Mouse (Mus musculus) cerebellum, adult 2 months (tissue): Measurements from ENCODE around the gene H2-Ob. TPM values are rescaled to one million over a fixed set of nuclear protein-coding genes. Genes with fewer than 3 reads are reported as not detected.

Experiments used
- DNase-seq, 2 experiments: peaks; one replicate each; pipeline ENCODE4 v3.0.0; 2021
- H3K27ac ChIP-seq: fragments of 200-500 bp; 2 replicates; pipeline ENCODE4 v1.5.1; 2012; ENCODE audit warnings: low read length, control low read depth, inconsistent platforms; ENCODE audit not compliant: insufficient read depth
- H3K27me3 ChIP-seq: fragments of 200-500 bp; 2 replicates; pipeline ENCODE4 v1.6.1; 2012; ENCODE audit warnings: inconsistent platforms, mild to moderate bottlenecking, low read length, moderate library complexity; ENCODE audit not compliant: control insufficient read depth, insufficient read depth
- H3K4me1 ChIP-seq: fragments of 200-500 bp; 2 replicates; pipeline ENCODE4 v1.6.1; 2011; ENCODE audit warnings: low read length; ENCODE audit not compliant: control insufficient read depth, insufficient read depth
- H3K4me3 ChIP-seq: fragments of 200-500 bp; replicated peaks from 2 replicates; pipeline ENCODE3; 2011; ENCODE audit warnings: mild to moderate bottlenecking, low read depth, low read length, control low read depth; ENCODE audit not compliant: insufficient read depth
- CTCF ChIP-seq: fragments of 200-500 bp; IDR thresholded peaks from 2 replicates; pipeline ENCODE4 v1.5.1; 2011; ENCODE audit warnings: low read depth, mild to moderate bottlenecking, control low read depth, low read length, moderate library complexity, borderline replicate concordance; ENCODE audit not compliant: insufficient read depth
- POLR2A ChIP-seq: fragments of 200-500 bp; IDR thresholded peaks from 2 replicates; pipeline ENCODE4 v1.6.1; 2011; ENCODE audit warnings: low read length, control low read depth, borderline replicate concordance; ENCODE audit not compliant: insufficient read depth
- WGBS: fragments of 180-500 bp; shearing (Covaris S2); methylation state at CpG from one replicate; pipeline ENCODE4 v1.1.7; 2018; 5-methylcytosine and 5-hydroxymethylcytosine counted together
- polyA plus RNA-seq: library from polyadenylated mRNA; depleted of rRNA; stranded (reverse); fragments of >200 nt; gene quantifications from 2 replicates; pipeline ENCODE4 v1.2.3, GENCODE M21; 2012

The H2-Ob gene
- polyA plus RNA-seq, 1 experiment = 0.67 TPM

DNA sequence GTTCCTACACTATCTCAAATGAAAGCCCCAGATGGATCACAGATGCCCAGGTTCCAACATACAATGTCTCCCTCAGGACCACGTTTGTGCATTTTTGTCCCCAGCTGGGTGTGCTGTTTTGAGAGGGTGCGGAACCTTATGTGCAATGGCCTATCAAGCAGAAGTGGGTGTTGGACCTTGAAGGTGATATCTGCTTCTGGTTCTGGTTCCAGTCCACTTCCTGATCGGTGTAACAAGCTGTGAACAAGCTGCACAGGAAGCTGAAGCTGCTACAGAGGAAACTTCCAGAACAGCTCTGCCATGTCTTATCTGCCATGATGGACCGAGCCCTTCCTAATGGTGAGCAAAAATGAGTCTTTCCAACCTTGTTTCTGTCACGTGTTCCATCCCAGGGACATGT, 17.8 kb downstream of the H2-Ob start:
- Histone ChIP-seq H3K4me3 (no peak overlapping the region), H3K4me1 (no peaks in the 10 kb centered on the region), H3K27ac (no peak overlapping the region), H3K27me3 (no peaks in the 10 kb centered on the region)
- no peak for DNase-seq
- 79% methylated on average over 5 of the region's 5 CpGs for WGBS
- TF ChIP-seq CTCF (no peak), POLR2A (no peak)

GRCm38 (mm10) chr17:34257594-34258375, 19.1 kb downstream of the H2-Ob start, which contains the start of gene H2-Ab1:
Gene H2-Ab1 (plus strand): TSS chr17:34257689.
- Histone ChIP-seq H3K4me3 (no peak within 1 kb of the TSS), H3K27me3 (no peaks in the 10 kb centered on the region), H3K4me1 (no peaks in the 10 kb centered on the region), H3K27ac (no peak within 1 kb of the TSS)
- peak; percentile 21 to 44 for DNase-seq
- 70% methylated on average over 11 of the region's 11 CpGs for WGBS
- no peak for TF ChIP-seq POLR2A
- TF ChIP-seq CTCF = no peak

- Histone ChIP-seq H3K4me3 (no peak overlapping the region), H3K27me3 (peaks cover 4% of the 10 kb centered on the region; the same call in 1 of the 2 replicates), H3K27ac (no peak overlapping the region), H3K4me1 (peaks cover 4% of the 10 kb centered on the region; the same call in 1 of the 2 replicates)
- 56% methylated on average over 5 of the region's 5 CpGs for WGBS
- no peak for DNase-seq
- TF ChIP-seq CTCF (no peak), POLR2A (no peak)
These were observed 21.8 kb downstream of the H2-Ob start for GRCm38 (mm10) chr17:34260551-34260950.

DNA sequence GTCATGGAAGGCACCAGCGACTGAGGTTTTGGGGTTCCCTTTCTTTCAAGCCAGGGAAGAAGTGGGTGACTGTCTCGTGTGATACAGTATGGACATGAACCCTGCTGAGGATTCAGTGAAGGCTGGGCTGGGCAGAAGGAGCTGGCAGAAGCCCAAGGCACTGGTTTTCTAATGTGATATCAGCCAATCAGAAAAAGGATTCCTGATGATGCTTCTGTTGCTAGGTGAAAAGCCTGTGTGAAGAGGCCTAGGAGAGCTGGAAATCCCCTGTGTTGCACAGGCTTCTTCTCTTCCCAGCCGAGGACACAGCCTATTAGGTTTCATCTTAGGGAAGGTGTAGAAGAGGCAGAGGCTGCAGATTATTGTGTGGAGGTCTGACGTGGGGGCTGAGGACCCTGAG, 22.8 kb downstream of the H2-Ob start:
- no peak overlapping the region for H3K4me3 ChIP-seq
- TF ChIP-seq CTCF (no peak), POLR2A (no peak)
- H3K4me1 ChIP-seq = peaks cover 4% of the 10 kb centered on the region; the same call in 1 of the 2 replicates
- 24% methylated on average over 4 of the region's 4 CpGs for WGBS
- DNase-seq = peak; percentile 15 to 22
- H3K27ac ChIP-seq = no peak overlapping the region
- peaks cover 4% of the 10 kb centered on the region; the same call in 1 of the 2 replicates for H3K27me3 ChIP-seq

DNA sequence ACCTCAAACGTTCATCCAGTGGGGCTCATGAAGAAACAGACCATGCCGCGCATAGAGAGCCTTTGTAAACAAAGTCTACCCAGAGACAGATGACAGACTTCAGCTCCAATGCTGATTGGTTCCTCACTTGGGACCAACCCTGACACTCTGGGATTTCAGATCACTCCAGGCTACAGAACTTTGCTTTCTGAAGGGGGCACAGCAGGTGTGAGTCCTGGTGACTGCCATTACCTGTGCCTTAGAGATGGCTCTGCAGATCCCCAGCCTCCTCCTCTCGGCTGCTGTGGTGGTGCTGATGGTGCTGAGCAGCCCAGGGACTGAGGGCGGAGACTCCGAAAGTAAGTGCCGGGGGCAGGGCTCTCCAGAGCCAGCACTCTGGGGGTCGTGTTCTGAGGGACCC, 24.4 kb downstream of the H2-Ob start:
- WGBS = 2% methylated on average over 8 of the region's 8 CpGs
- TF ChIP-seq CTCF (no peak), POLR2A (no peak)

GRCm38 (mm10) chr17:34263811-34264371, 25.2 kb downstream of the H2-Ob start:
- H3K4me3 ChIP-seq = no peak overlapping the region
- TF ChIP-seq CTCF (no peak), POLR2A (no peak)
- H3K27me3 ChIP-seq = peaks cover 4% of the 10 kb centered on the region; the same call in 1 of the 2 replicates
- H3K27ac ChIP-seq = no peak overlapping the region
- H3K4me1 ChIP-seq = peaks cover 4% of the 10 kb centered on the region; the same call in 1 of the 2 replicates
- no peak for DNase-seq
- WGBS = 13% methylated on average over 14 of the region's 14 CpGs

More for the DNA sequence above, 24.4 kb downstream of the H2-Ob start:
- no peak overlapping the region for H3K27ac ChIP-seq
- H3K27me3 ChIP-seq = peaks cover 4% of the 10 kb centered on the region; the same call in 1 of the 2 replicates
- peaks cover 4% of the 10 kb centered on the region; the same call in 1 of the 2 replicates for H3K4me1 ChIP-seq
- DNase-seq = peak; percentile 42 to 48
- peak overlapping the region; percentile 40 for H3K4me3 ChIP-seq

- H3K27ac ChIP-seq = no peak overlapping the region
- DNase-seq = no peak
- TF ChIP-seq CTCF (no peak), POLR2A (no peak)
- WGBS = 1% methylated on average over 93 of the region's 93 CpGs
- H3K4me1 ChIP-seq = peaks cover 4% of the 10 kb centered on the region; the same call in 1 of the 2 replicates
- peak overlapping the region; percentile 49 for H3K4me3 ChIP-seq
- H3K27me3 ChIP-seq = peaks cover 4% of the 10 kb centered on the region; the same call in 1 of the 2 replicates
These were observed 26.0 kb downstream of the H2-Ob start for GRCm38 (mm10) chr17:34264452-34265351.
